Mouse (Mus musculus): Measurements from ENCODE around the gene Ocln. TPM values are rescaled to one million over a fixed set of nuclear protein-coding genes. Genes with fewer than 3 reads are reported as not detected.

The Ocln gene
- total RNA-seq (2012; rRNA removed): 2.0 and 2.2 TPM in 2 replicates
- total RNA-seq (2014; rRNA removed): 0.39 and 0.70 TPM in 2 replicates
- 0.23 and 0.50 TPM in 2 replicates for polyA plus RNA-seq (2012; ENCODE audit: insufficient read length, low read depth)

- TF ChIP-seq BHLHE40 (IDR thresholded peaks at IDR 0.05; ENCODE audit: low read depth, low read length): no peak
- TF ChIP-seq CHD2 (IDR thresholded peaks at IDR 0.05; ENCODE audit: low read length): peak; percentile 33; the same call in 1 of the 2 replicates
- TF ChIP-seq MAZ (IDR thresholded peaks at IDR 0.05; ENCODE audit: low read depth, low read length): peak; percentile 29
- peak; percentile 82 for TF ChIP-seq NRF1 (IDR thresholded peaks at IDR 0.05; ENCODE audit: low read depth, low read length)
- Histone ChIP-seq H3K27ac (ENCODE audit: insufficient read depth, low read depth) (no peak within 1 kb of the TSS), H3K27me3 (replicated peaks) (peaks cover 62% of the 10 kb centered on the region), H3K9ac (ENCODE audit: insufficient read depth, low read depth) (peak within 1 kb of the TSS; percentile 0; the same call in 1 of the 2 replicates), H3K79me2 (replicated peaks; ENCODE audit: control insufficient read depth, extremely low read depth, insufficient read depth, poor library complexity, severe bottlenecking) (no peaks in the 10 kb centered on the region; the same call in 1 of the 2 replicates), H3K4me1 (ENCODE audit: control insufficient read depth in 1 of 2, insufficient read depth in 2 of 2) (peaks cover 0 to 10% of the 10 kb centered on the region in 2 experiments; a peak in 2 of 4 replicates), H3K4me3 (replicated peaks in 1 of 3; ENCODE audit: low read depth in 2 of 3, low read length in 2 of 3, poor library complexity in 1 of 3) (peak within 1 kb of the TSS; percentile 35 to 69 (median 48)), H3K4me2 (ENCODE audit: insufficient read depth, low read depth, poor library complexity, severe bottlenecking) (peak within 1 kb of the TSS; percentile 11), H3K36me3 (replicated peaks in 1 of 2; ENCODE audit: control insufficient read depth in 1 of 2, insufficient read depth in 1 of 2, low read length in 1 of 2) (no peaks in the 10 kb centered on the region), H3K9me3 (replicated peaks; ENCODE audit: low read length) (peaks cover 4% of the 10 kb centered on the region)
- dilution Hi-C loops (cut with MboI; ENCODE audit: extremely low pct_ligation_motif_present, extremely low pct_unique_long_range_greater_than_20kb, low sequenced_read_pairs) (no loop called here), in situ Hi-C loops (cut with MboI; ENCODE audit: low pct_ligation_motif_present, low pct_unique_long_range_greater_than_20kb, low sequenced_read_pairs) (no loop called here)
- DNase-seq (ENCODE audit: extremely low read depth): no peak
Observed at GRCm38 (mm10) chr13:100552369-100553041, at the start of gene Ocln. TSS of gene Ocln (minus strand) at chr13:100552718.

GRCm38 (mm10) chr13:100601034-100601433, 48.5 kb upstream of the Ocln start:
- H3K9ac ChIP-seq (ENCODE audit: insufficient read depth, low read depth): no peak overlapping the region
- no peak for TF ChIP-seq CHD2 (IDR thresholded peaks at IDR 0.05; ENCODE audit: low read length)
- dilution Hi-C loops (cut with MboI; ENCODE audit: extremely low pct_ligation_motif_present, extremely low pct_unique_long_range_greater_than_20kb, low sequenced_read_pairs) (no loop called here), in situ Hi-C loops (cut with MboI; ENCODE audit: low pct_ligation_motif_present, low pct_unique_long_range_greater_than_20kb, low sequenced_read_pairs) (no loop called here)
- no peak overlapping the region for H3K27ac ChIP-seq (ENCODE audit: insufficient read depth, low read depth)
- no peak for DNase-seq (ENCODE audit: extremely low read depth)
- no peaks in the 10 kb centered on the region for H3K27me3 ChIP-seq (replicated peaks)
- no peaks in the 10 kb centered on the region for H3K36me3 ChIP-seq (replicated peaks in 1 of 2; ENCODE audit: control insufficient read depth in 1 of 2, insufficient read depth in 1 of 2, low read length in 1 of 2)
- H3K4me1 ChIP-seq (ENCODE audit: control insufficient read depth in 1 of 2, insufficient read depth in 2 of 2): no peaks in the 10 kb centered on the region
- H3K4me2 ChIP-seq (ENCODE audit: insufficient read depth, low read depth, poor library complexity, severe bottlenecking): no peak overlapping the region
- no peaks in the 10 kb centered on the region for H3K79me2 ChIP-seq (replicated peaks; ENCODE audit: control insufficient read depth, extremely low read depth, insufficient read depth, poor library complexity, severe bottlenecking)
- no peak overlapping the region for H3K4me3 ChIP-seq (replicated peaks in 1 of 3; ENCODE audit: low read depth in 2 of 3, low read length in 2 of 3, poor library complexity in 1 of 3)
- no peaks in the 10 kb centered on the region for H3K9me3 ChIP-seq (replicated peaks; ENCODE audit: low read length)

- no peak for DNase-seq (ENCODE audit: extremely low read depth)
- Histone ChIP-seq H3K9ac (ENCODE audit: insufficient read depth, low read depth) (no peak overlapping the region), H3K27me3 (replicated peaks) (no peaks in the 10 kb centered on the region), H3K4me2 (ENCODE audit: insufficient read depth, low read depth, poor library complexity, severe bottlenecking) (no peak overlapping the region), H3K4me3 (replicated peaks in 1 of 3; ENCODE audit: low read depth in 2 of 3, low read length in 2 of 3, poor library complexity in 1 of 3) (no peak overlapping the region), H3K9me3 (replicated peaks; ENCODE audit: low read length) (no peaks in the 10 kb centered on the region), H3K4me1 (ENCODE audit: control insufficient read depth in 1 of 2, insufficient read depth in 2 of 2) (no peaks in the 10 kb centered on the region), H3K79me2 (replicated peaks; ENCODE audit: control insufficient read depth, extremely low read depth, insufficient read depth, poor library complexity, severe bottlenecking) (no peaks in the 10 kb centered on the region), H3K27ac (ENCODE audit: insufficient read depth, low read depth) (no peak overlapping the region), H3K36me3 (replicated peaks in 1 of 2; ENCODE audit: control insufficient read depth in 1 of 2, insufficient read depth in 1 of 2, low read length in 1 of 2) (no peaks in the 10 kb centered on the region)
- TF ChIP-seq IRF4 (IDR thresholded peaks at IDR 0.05; ENCODE audit: low read depth, low read length): no peak
- TF ChIP-seq SMC3 (IDR thresholded peaks at IDR 0.05; ENCODE audit: low read depth, low read length): no peak
- no peak for TF ChIP-seq POLR2AphosphoS2 (IDR thresholded peaks at IDR 0.05; ENCODE audit: low read depth, low read length)
- no peak for TF ChIP-seq RAD21 (IDR thresholded peaks at IDR 0.05; ENCODE audit: low read depth, low read length)
- no peak for TF ChIP-seq MYC (IDR thresholded peaks at IDR 0.05; ENCODE audit: low read depth, low read length)
- dilution Hi-C loops (cut with MboI; ENCODE audit: extremely low pct_ligation_motif_present, extremely low pct_unique_long_range_greater_than_20kb, low sequenced_read_pairs): no loop called here
- in situ Hi-C loops (cut with MboI; ENCODE audit: low pct_ligation_motif_present, low pct_unique_long_range_greater_than_20kb, low sequenced_read_pairs): no loop called here
Observed at GRCm38 (mm10) chr13:100600317-100600716, 47.8 kb upstream of the Ocln start.
